In genomic region chr6:138371176-138371575, GRCm38 (mm10) we compare ENCODE assay signal across 19 mouse cellular contexts.
DNase-seq lines count a peak whose midpoint lies in the region; ATAC-seq lines count a peak whose summit lies in the region.
"Had no signal": no experiment of that assay in that cellular context is flagged by ENCODE, and none has a peak within 500 bp of the region (broad histone marks: within the 10 kb centered on the region; RNA-seq: fewer than 3 reads in every experiment).

No protein-coding gene starts in this region.

- peak; percentile 59 for DNase-seq in heart, adult 11 months
- DNase-seq in heart, postnatal 10 days = no peak
- DNase-seq in midbrain, embryonic 11.5 days (ENCODE audit: low spot score, missing footprints) = peak; percentile 76
- DNase-seq: adrenal gland, adult 2 months; adrenal gland, adult 8-10 months; adrenal gland, postnatal 10 days; adrenal gland, postnatal 14 days; adrenal gland, postnatal 25 days; adrenal gland, postnatal 36 days; B cell, adult 2 months; cerebellum, adult 11 months; cerebellum, adult 11-12 months; cerebellum, adult 18-20 months had no signal

- H3K9ac ChIP-seq in midbrain, embryonic 11.5 days (ENCODE audit: low read length) = no peak overlapping the region
- H3K9ac ChIP-seq in midbrain, embryonic 16.5 days (ENCODE audit: low read depth, low read length) = no peak overlapping the region

- H3K27ac ChIP-seq in midbrain, embryonic 11.5 days (ENCODE audit: low read depth, low read length) = no peak overlapping the region
- H3K27ac ChIP-seq in midbrain, embryonic 16.5 days (ENCODE audit: low read length) = no peak overlapping the region

- no peaks in the 10 kb centered on the region for H3K9me3 ChIP-seq in midbrain, embryonic 11.5 days (ENCODE audit: control insufficient read depth, low read length)
- H3K9me3 ChIP-seq in midbrain, embryonic 16.5 days (replicated peaks; ENCODE audit: control insufficient read depth, low read length, poor library complexity, severe bottlenecking) = no peaks in the 10 kb centered on the region

- 94% methylated on average over 2 of the region's 2 CpGs for WGBS in midbrain, embryonic 11.5 days
- WGBS in midbrain, embryonic 16.5 days = 80% methylated on average over 2 of the region's 2 CpGs

- H3K4me2 ChIP-seq in midbrain, embryonic 11.5 days = no peak overlapping the region
- H3K4me2 ChIP-seq in midbrain, embryonic 16.5 days (ENCODE audit: low read length) = no peak overlapping the region

- H3K36me3 ChIP-seq in midbrain, embryonic 11.5 days (ENCODE audit: control insufficient read depth, insufficient read depth, low read length) = no peaks in the 10 kb centered on the region
- no peaks in the 10 kb centered on the region for H3K36me3 ChIP-seq in midbrain, embryonic 16.5 days (ENCODE audit: control insufficient read depth, insufficient read depth, low read length)
- H3K36me3 ChIP-seq: G1E had no signal

- H3K4me3 ChIP-seq in midbrain, embryonic 11.5 days (ENCODE audit: low read depth, low read length) = no peak overlapping the region
- no peak overlapping the region for H3K4me3 ChIP-seq in midbrain, embryonic 16.5 days (ENCODE audit: low read depth, low read length)

- H3K27me3 ChIP-seq in midbrain, embryonic 11.5 days (ENCODE audit: control insufficient read depth, insufficient read depth, low read length) = no peaks in the 10 kb centered on the region
- H3K27me3 ChIP-seq in midbrain, embryonic 16.5 days (ENCODE audit: control insufficient read depth, insufficient read depth, low read depth, low read length) = no peaks in the 10 kb centered on the region
- H3K27me3 ChIP-seq: CH12.LX had no signal

- H3K4me1 ChIP-seq in midbrain, embryonic 11.5 days (ENCODE audit: control insufficient read depth, insufficient read depth, low read length) = no peaks in the 10 kb centered on the region
- no peaks in the 10 kb centered on the region for H3K4me1 ChIP-seq in midbrain, embryonic 16.5 days (ENCODE audit: control insufficient read depth, insufficient read depth, low read length)

- intact Hi-C loops in heart, postnatal 10 days (cut with DNase I) = no loop called here

- ATAC-seq in midbrain, embryonic 11.5 days (ENCODE audit: low FRiP score) = no peak
- ATAC-seq in midbrain, embryonic 16.5 days = no peak
- ATAC-seq: activated CD4-positive, CD25-positive, alpha-beta regulatory T cell, adult 4 months; CD4-positive, CD25-positive, alpha-beta regulatory T cell, adult 4 months; Patski had no signal

Comparison
In these comparisons a context has a peak if more than half of its experiments do, and no peak if none do; other contexts are left out.
1. DNase-seq: peak in heart, adult 11 months (single experiment) and midbrain, embryonic 11.5 days (single experiment); none in heart, postnatal 10 days (0 of 2).